Mouse (Mus musculus) erythroblast, embryonic 14.5 days (primary cell): ENCODE measurements around the gene Arsa.

ENCODE experiments used
- GATA1 ChIP-seq: IDR thresholded peaks from 2 replicates; pipeline ENCODE4 v1.6.1; 2012; ENCODE audit warnings: low read length, inconsistent platforms, mixed read lengths
- TAL1 ChIP-seq: IDR thresholded peaks from 3 replicates; pipeline ENCODE4 v1.6.1; 2012; ENCODE audit warnings: low read length, inconsistent platforms, mixed read lengths

DNA sequence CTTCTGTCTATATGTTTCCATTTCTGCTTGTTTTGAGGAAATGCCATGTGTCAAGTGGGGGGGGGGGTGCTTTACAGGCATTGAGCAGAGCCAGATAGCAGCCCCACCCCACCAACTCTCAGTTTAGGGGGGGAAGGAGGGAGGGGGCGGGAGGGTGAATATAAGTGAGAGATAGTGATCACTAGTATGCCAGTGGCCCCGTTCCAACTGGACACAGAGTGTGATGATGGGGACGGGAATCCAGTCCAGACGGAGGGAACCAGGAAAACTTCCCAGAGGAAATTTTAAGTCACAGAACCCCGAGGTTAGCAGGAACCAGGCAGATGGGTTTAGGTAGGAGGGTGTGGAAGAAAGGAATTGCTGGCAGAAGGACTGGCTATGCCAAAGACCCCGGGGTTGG lies 21.6 kb downstream of the Arsa start:
- TF ChIP-seq TAL1, result no peak
- no peak for TF ChIP-seq GATA1
